Mouse (Mus musculus): ENCODE data around the gene Arid1b. TPM values are rescaled to one million over a fixed set of nuclear protein-coding genes. Genes with fewer than 3 reads are reported as not detected.

The Arid1b gene
- total and polyA plus RNA-seq, 2 experiments = 9.7 to 11.7 TPM

GRCm38 (mm10) chr17:5022019-5022544 lies 27.9 kb downstream of the Arid1b start:
- Histone ChIP-seq H3K4me1 (ENCODE audit: control insufficient read depth, insufficient read depth, low read length) (peaks cover 10% of the 10 kb centered on the region; the same call in 1 of the 2 replicates), H3K36me3 (ENCODE audit: control insufficient read depth, insufficient read depth, low read length) (no peaks in the 10 kb centered on the region), H3K4me3 (ENCODE audit: insufficient read depth, low read depth, low read length) (no peak overlapping the region), H3K27ac (replicated peaks; ENCODE audit: insufficient read depth, low read depth, low read length) (no peak overlapping the region), H3K9ac (ENCODE audit: low read depth, low read length) (no peak overlapping the region), H3K27me3 (ENCODE audit: control insufficient read depth, insufficient read depth, low read length) (no peaks in the 10 kb centered on the region), H3K79me2 (ENCODE audit: control insufficient read depth, insufficient read depth, low read length) (peaks cover 72% of the 10 kb centered on the region)
- TF ChIP-seq POLR2A (IDR thresholded peaks at IDR 0.05; ENCODE audit: extremely low read depth, insufficient read depth, low read length) (no peak), CTCF (IDR thresholded peaks at IDR 0.05; ENCODE audit: low read depth, low read length) (no peak)
- no peak for DNase-seq (ENCODE audit: extremely low read depth, low read depth, low spot score)
- whole genome bisulfite sequencing = 73% methylated on average over 9 of the region's 9 CpGs

GRCm38 (mm10) chr17:5023745-5024144 lies 29.6 kb downstream of the Arid1b start:
- Histone ChIP-seq H3K27me3 (ENCODE audit: control insufficient read depth, insufficient read depth, low read length) (no peaks in the 10 kb centered on the region), H3K9ac (ENCODE audit: low read depth, low read length) (no peak overlapping the region), H3K4me3 (ENCODE audit: insufficient read depth, low read depth, low read length) (no peak overlapping the region), H3K4me1 (ENCODE audit: control insufficient read depth, insufficient read depth, low read length) (peaks cover 6% of the 10 kb centered on the region; the same call in 1 of the 2 replicates), H3K79me2 (ENCODE audit: control insufficient read depth, insufficient read depth, low read length) (peaks cover 77% of the 10 kb centered on the region), H3K27ac (replicated peaks; ENCODE audit: insufficient read depth, low read depth, low read length) (no peak overlapping the region), H3K36me3 (ENCODE audit: control insufficient read depth, insufficient read depth, low read length) (no peaks in the 10 kb centered on the region)
- DNase-seq (ENCODE audit: extremely low read depth, low read depth, low spot score) = no peak
- WGBS = 66% methylated on average over 10 of the region's 10 CpGs
- no peak for TF ChIP-seq POLR2A (IDR thresholded peaks at IDR 0.05; ENCODE audit: extremely low read depth, insufficient read depth, low read length)
- TF ChIP-seq CTCF (IDR thresholded peaks at IDR 0.05; ENCODE audit: low read depth, low read length) = no peak

- Histone ChIP-seq H3K27ac (replicated peaks; ENCODE audit: insufficient read depth, low read depth, low read length) (no peak overlapping the region), H3K36me3 (ENCODE audit: control insufficient read depth, insufficient read depth, low read length) (no peaks in the 10 kb centered on the region), H3K27me3 (ENCODE audit: control insufficient read depth, insufficient read depth, low read length) (no peaks in the 10 kb centered on the region), H3K4me1 (ENCODE audit: control insufficient read depth, insufficient read depth, low read length) (peaks cover 6% of the 10 kb centered on the region; the same call in 1 of the 2 replicates), H3K4me3 (ENCODE audit: insufficient read depth, low read depth, low read length) (no peak overlapping the region), H3K9ac (ENCODE audit: low read depth, low read length) (no peak overlapping the region), H3K79me2 (ENCODE audit: control insufficient read depth, insufficient read depth, low read length) (peaks cover 75% of the 10 kb centered on the region)
- WGBS = 77% methylated on average over 1 of the region's 1 CpGs
- no peak for TF ChIP-seq CTCF (IDR thresholded peaks at IDR 0.05; ENCODE audit: low read depth, low read length)
- DNase-seq (ENCODE audit: extremely low read depth, low read depth, low spot score) = no peak
Observed at GRCm38 (mm10) chr17:5025400-5025799, 31.3 kb downstream of the Arid1b start.

DNA sequence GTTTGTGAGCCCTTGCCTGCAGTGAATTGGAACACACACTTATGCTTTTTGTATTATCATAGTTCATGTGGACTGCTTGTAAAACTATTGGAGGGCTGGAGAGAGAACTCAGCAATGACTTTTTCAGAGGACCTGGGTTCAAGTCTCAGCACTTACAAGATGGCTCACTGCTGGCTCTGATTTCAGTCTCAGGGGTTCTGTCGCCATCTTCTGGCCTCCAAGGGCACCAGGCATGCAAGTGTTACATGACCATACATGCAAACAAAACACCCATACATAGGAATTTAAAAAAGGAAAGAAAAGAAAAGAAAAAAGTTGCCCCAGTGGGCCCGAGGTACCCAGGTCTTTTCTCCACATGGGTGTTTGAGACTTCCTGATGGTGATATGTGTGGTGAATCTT lies 32.4 kb downstream of the Arid1b start:
- 79% methylated on average over 2 of the region's 2 CpGs for WGBS
- no peaks in the 10 kb centered on the region for H3K27me3 ChIP-seq (ENCODE audit: control insufficient read depth, insufficient read depth, low read length)
- H3K4me3 ChIP-seq (ENCODE audit: insufficient read depth, low read depth, low read length) = no peak overlapping the region
- peak; percentile 37 for DNase-seq (ENCODE audit: extremely low read depth, low read depth, low spot score)
- H3K79me2 ChIP-seq (ENCODE audit: control insufficient read depth, insufficient read depth, low read length) = peaks cover 70% of the 10 kb centered on the region
- H3K4me1 ChIP-seq (ENCODE audit: control insufficient read depth, insufficient read depth, low read length) = peaks cover 6% of the 10 kb centered on the region; the same call in 1 of the 2 replicates
- no peak overlapping the region for H3K9ac ChIP-seq (ENCODE audit: low read depth, low read length)
- TF ChIP-seq CTCF (IDR thresholded peaks at IDR 0.05; ENCODE audit: low read depth, low read length) (peak; percentile 55), POLR2A (IDR thresholded peaks at IDR 0.05; ENCODE audit: extremely low read depth, insufficient read depth, low read length) (no peak)
- no peaks in the 10 kb centered on the region for H3K36me3 ChIP-seq (ENCODE audit: control insufficient read depth, insufficient read depth, low read length)
- H3K27ac ChIP-seq (replicated peaks; ENCODE audit: insufficient read depth, low read depth, low read length) = no peak overlapping the region

DNA sequence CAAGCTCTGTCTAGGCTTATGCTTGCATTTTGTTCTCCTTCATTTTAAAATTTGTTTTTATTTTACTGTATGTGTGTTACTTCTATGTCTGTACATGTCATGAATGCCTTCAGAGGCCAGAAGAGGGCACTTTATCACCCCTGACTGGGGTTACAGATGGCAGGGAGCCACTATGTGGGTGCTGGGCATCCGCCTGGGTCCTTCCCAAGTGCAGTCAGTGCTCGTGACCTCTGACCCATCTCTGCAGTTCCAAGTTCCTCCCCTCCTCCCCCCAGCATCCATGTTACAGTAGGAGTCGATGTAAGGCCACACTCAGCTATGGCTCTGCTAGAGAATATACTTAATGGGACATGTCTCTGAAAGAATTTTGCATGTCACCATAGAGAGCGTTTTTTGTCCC lies 35.0 kb downstream of the Arid1b start:
- Histone ChIP-seq H3K9ac (ENCODE audit: low read depth, low read length) (no peak overlapping the region), H3K79me2 (ENCODE audit: control insufficient read depth, insufficient read depth, low read length) (peaks cover 60% of the 10 kb centered on the region), H3K4me1 (ENCODE audit: control insufficient read depth, insufficient read depth, low read length) (peaks cover 4% of the 10 kb centered on the region; the same call in 1 of the 2 replicates), H3K27me3 (ENCODE audit: control insufficient read depth, insufficient read depth, low read length) (no peaks in the 10 kb centered on the region), H3K27ac (replicated peaks; ENCODE audit: insufficient read depth, low read depth, low read length) (no peak overlapping the region), H3K36me3 (ENCODE audit: control insufficient read depth, insufficient read depth, low read length) (no peaks in the 10 kb centered on the region), H3K4me3 (ENCODE audit: insufficient read depth, low read depth, low read length) (no peak overlapping the region)
- DNase-seq (ENCODE audit: extremely low read depth, low read depth, low spot score) = peak; percentile 63
- no peak for TF ChIP-seq POLR2A (IDR thresholded peaks at IDR 0.05; ENCODE audit: extremely low read depth, insufficient read depth, low read length)
- TF ChIP-seq CTCF (IDR thresholded peaks at IDR 0.05; ENCODE audit: low read depth, low read length) = peak; percentile 15; the same call in 1 of the 2 replicates
- WGBS = 47% methylated on average over 4 of the region's 4 CpGs

GRCm38 (mm10) chr17:5030290-5030689 lies 36.2 kb downstream of the Arid1b start:
- Histone ChIP-seq H3K79me2 (ENCODE audit: control insufficient read depth, insufficient read depth, low read length) (peaks cover 51% of the 10 kb centered on the region), H3K27ac (replicated peaks; ENCODE audit: insufficient read depth, low read depth, low read length) (no peak overlapping the region), H3K4me3 (ENCODE audit: insufficient read depth, low read depth, low read length) (no peak overlapping the region), H3K27me3 (ENCODE audit: control insufficient read depth, insufficient read depth, low read length) (no peaks in the 10 kb centered on the region), H3K36me3 (ENCODE audit: control insufficient read depth, insufficient read depth, low read length) (no peaks in the 10 kb centered on the region), H3K4me1 (ENCODE audit: control insufficient read depth, insufficient read depth, low read length) (peaks cover 2% of the 10 kb centered on the region; the same call in 1 of the 2 replicates), H3K9ac (ENCODE audit: low read depth, low read length) (no peak overlapping the region)
- TF ChIP-seq POLR2A (IDR thresholded peaks at IDR 0.05; ENCODE audit: extremely low read depth, insufficient read depth, low read length) (no peak), CTCF (IDR thresholded peaks at IDR 0.05; ENCODE audit: low read depth, low read length) (no peak)
- WGBS = 88% methylated on average over 2 of the region's 2 CpGs
- no peak for DNase-seq (ENCODE audit: extremely low read depth, low read depth, low spot score)
